Mouse (Mus musculus) thymus, adult 18-20 months (tissue): ENCODE results near the gene Gpc5.

ENCODE experiments used
- DNase-seq, 2 experiments: peaks; one replicate each; pipeline ENCODE4 v3.0.0; 2022; ENCODE audit warnings: mixed read lengths in 2 of 2

The Gpc5 gene

GRCm38 (mm10) chr14:115869127-115869526 is 777.1 kb downstream of the Gpc5 start:
- DNase-seq: no peak

GRCm38 (mm10) chr14:115976062-115976461 is 884.0 kb downstream of the Gpc5 start:
- no peak for DNase-seq

- no peak for DNase-seq
Observed at GRCm38 (mm10) chr14:115979233-115979632, 887.2 kb downstream of the Gpc5 start.

GRCm38 (mm10) chr14:115990764-115991163 is 898.7 kb downstream of the Gpc5 start:
- DNase-seq: no peak

GRCm38 (mm10) chr14:115993520-115994106 is 901.6 kb downstream of the Gpc5 start:
- no peak for DNase-seq

- no peak for DNase-seq
Observed at GRCm38 (mm10) chr14:115998931-115999330, 906.9 kb downstream of the Gpc5 start.

GRCm38 (mm10) chr14:116087010-116087409 is 995.0 kb downstream of the Gpc5 start:
- no peak for DNase-seq

GRCm38 (mm10) chr14:116127943-116128342 is 1035.9 kb downstream of the Gpc5 start:
- DNase-seq: no peak

GRCm38 (mm10) chr14:116137330-116137729 is 1045.3 kb downstream of the Gpc5 start:
- no peak for DNase-seq

- no peak for DNase-seq
Observed at GRCm38 (mm10) chr14:116137772-116138171, 1045.8 kb downstream of the Gpc5 start.

- no peak for DNase-seq
Observed at GRCm38 (mm10) chr14:116162586-116162985, 1070.6 kb downstream of the Gpc5 start.

- no peak for DNase-seq
Observed at GRCm38 (mm10) chr14:116167401-116167800, 1075.4 kb downstream of the Gpc5 start.

- no peak for DNase-seq
Observed at GRCm38 (mm10) chr14:116169129-116169528, 1077.1 kb downstream of the Gpc5 start.

GRCm38 (mm10) chr14:116186981-116187380 is 1095.0 kb downstream of the Gpc5 start:
- DNase-seq: no peak

GRCm38 (mm10) chr14:116206977-116207376 is 1115.0 kb downstream of the Gpc5 start:
- DNase-seq: no peak

- no peak for DNase-seq
Observed at GRCm38 (mm10) chr14:116208581-116208980, 1116.6 kb downstream of the Gpc5 start.

- no peak for DNase-seq
Observed at GRCm38 (mm10) chr14:116209045-116209444, 1117.0 kb downstream of the Gpc5 start.

- no peak for DNase-seq
Observed at GRCm38 (mm10) chr14:116210304-116210703, 1118.3 kb downstream of the Gpc5 start.

- DNase-seq: no peak
Observed at GRCm38 (mm10) chr14:116212029-116212428, 1120.0 kb downstream of the Gpc5 start.

- no peak for DNase-seq
Observed at GRCm38 (mm10) chr14:116258126-116258525, 1166.1 kb downstream of the Gpc5 start.

GRCm38 (mm10) chr14:116308541-116308940 is 1216.5 kb downstream of the Gpc5 start:
- DNase-seq: no peak

- no peak for DNase-seq
Observed at GRCm38 (mm10) chr14:116317491-116317890, 1225.5 kb downstream of the Gpc5 start.

- no peak for DNase-seq
Observed at GRCm38 (mm10) chr14:116336182-116336581, 1244.2 kb downstream of the Gpc5 start.

GRCm38 (mm10) chr14:116338395-116338794 is 1246.4 kb downstream of the Gpc5 start:
- no peak for DNase-seq

- no peak for DNase-seq
Observed at GRCm38 (mm10) chr14:116348560-116348959, 1256.5 kb downstream of the Gpc5 start.
